Mouse (Mus musculus) E14TG2a.4 (cell line): Measurements from ENCODE around the gene Rcor2.

Source experiments
- H3K27me3 ChIP-seq: 2 replicates; pipeline ENCODE4 v1.6.1; 2014; ENCODE audit warnings: low read length, control low read depth; ENCODE audit not compliant: insufficient read depth
- H3K36me3 ChIP-seq: 2 replicates; pipeline ENCODE4 v1.6.1; 2014; ENCODE audit warnings: low read length, control low read depth; ENCODE audit not compliant: insufficient read depth
- H3K4me1 ChIP-seq: replicated peaks from 2 replicates; pipeline ENCODE4 v1.6.1; 2014; ENCODE audit warnings: low read depth, low read length, control low read depth
- H3K4me3 ChIP-seq: replicated peaks from 2 replicates; pipeline ENCODE4 v1.5.1; 2014; ENCODE audit warnings: mild to moderate bottlenecking, low read length
- H3K9me3 ChIP-seq: 2 replicates; pipeline ENCODE4 v1.6.1; 2014; ENCODE audit warnings: low read length, control low read depth
- CTCF ChIP-seq: conservative IDR thresholded peaks from 2 replicates; pipeline ENCODE4 v1.5.1; 2014; ENCODE audit warnings: low read length
- NANOG ChIP-seq: IDR thresholded peaks from 2 replicates; pipeline ENCODE4 v1.6.1; 2014; ENCODE audit warnings: borderline replicate concordance, low read length, mixed read lengths
- POU5F1 ChIP-seq: IDR thresholded peaks from 2 replicates; pipeline ENCODE4 v1.6.1; 2014; ENCODE audit warnings: low read length, borderline replicate concordance

Gene Rcor2

GRCm38 (mm10) chr19:7257881-7258280 lies 9.2 kb upstream of the Rcor2 start:
- no peak for TF ChIP-seq CTCF
- TF ChIP-seq NANOG, result no peak
- TF ChIP-seq POU5F1, result no peak
- no peaks in the 10 kb centered on the region for H3K36me3 ChIP-seq
- H3K4me3 ChIP-seq, result peak overlapping the region; percentile 14
- 0 out of 2 replicates have a peak, but pooled peaks cover 7% of the 10 kb centered on the region for H3K9me3 ChIP-seq
- no peaks in the 10 kb centered on the region for H3K27me3 ChIP-seq
- H3K4me1 ChIP-seq, result peaks cover 89% of the 10 kb centered on the region

GRCm38 (mm10) chr19:7261476-7261875 lies 5.6 kb upstream of the Rcor2 start:
- no peaks in the 10 kb centered on the region for H3K27me3 ChIP-seq
- H3K4me1 ChIP-seq, result peaks cover 95% of the 10 kb centered on the region
- H3K4me3 ChIP-seq, result no peak overlapping the region
- peak; percentile 100 for TF ChIP-seq NANOG
- no peak for TF ChIP-seq CTCF
- peak; percentile 81; the same call in 1 of the 2 replicates for TF ChIP-seq POU5F1
- H3K9me3 ChIP-seq, result 0 out of 2 replicates have a peak, but pooled peaks cover 7% of the 10 kb centered on the region
- H3K36me3 ChIP-seq, result no peaks in the 10 kb centered on the region

- no peaks in the 10 kb centered on the region for H3K36me3 ChIP-seq
- TF ChIP-seq POU5F1 (no peak), NANOG (no peak)
Observed at GRCm38 (mm10) chr19:7261964-7262363, 5.2 kb upstream of the Rcor2 start.

GRCm38 (mm10) chr19:7262592-7262991 lies 4.5 kb upstream of the Rcor2 start:
- peak overlapping the region; percentile 98 for H3K4me3 ChIP-seq
- no peaks in the 10 kb centered on the region for H3K36me3 ChIP-seq
- 0 out of 2 replicates have a peak, but pooled peaks cover 7% of the 10 kb centered on the region for H3K9me3 ChIP-seq
- TF ChIP-seq CTCF (peak; percentile 31), POU5F1 (no peak), NANOG (no peak)
- peaks cover 93% of the 10 kb centered on the region for H3K4me1 ChIP-seq
- H3K27me3 ChIP-seq, result no peaks in the 10 kb centered on the region

More at GRCm38 (mm10) chr19:7261964-7262363, 5.2 kb upstream of the Rcor2 start:
- Histone ChIP-seq H3K4me1 (peaks cover 95% of the 10 kb centered on the region), H3K27me3 (no peaks in the 10 kb centered on the region), H3K4me3 (no peak overlapping the region), H3K9me3 (0 out of 2 replicates have a peak, but pooled peaks cover 7% of the 10 kb centered on the region)

GRCm38 (mm10) chr19:7264088-7264765 lies 2.9 kb upstream of the Rcor2 start:
- peaks cover 2% of the 10 kb centered on the region; the same call in 1 of the 2 replicates for H3K36me3 ChIP-seq
- peaks cover 81% of the 10 kb centered on the region for H3K4me1 ChIP-seq
- peak overlapping the region; percentile 98 for H3K4me3 ChIP-seq
- H3K27me3 ChIP-seq, result no peaks in the 10 kb centered on the region
- 0 out of 2 replicates have a peak, but pooled peaks cover 7% of the 10 kb centered on the region for H3K9me3 ChIP-seq
- TF ChIP-seq NANOG (no peak), CTCF (peak; percentile 87)

- H3K4me3 ChIP-seq, result peak overlapping the region; percentile 98
- 0 out of 2 replicates have a peak, but pooled peaks cover 7% of the 10 kb centered on the region for H3K9me3 ChIP-seq
- H3K36me3 ChIP-seq, result peaks cover 8% of the 10 kb centered on the region
- H3K27me3 ChIP-seq, result no peaks in the 10 kb centered on the region
- TF ChIP-seq CTCF (no peak), NANOG (peak; percentile 20; the same call in 1 of the 2 replicates), POU5F1 (no peak)
- peaks cover 81% of the 10 kb centered on the region for H3K4me1 ChIP-seq
Observed at GRCm38 (mm10) chr19:7264766-7265331, 2.3 kb upstream of the Rcor2 start.

- Histone ChIP-seq H3K36me3 (peaks cover 16% of the 10 kb centered on the region), H3K9me3 (0 out of 2 replicates have a peak, but pooled peaks cover 7% of the 10 kb centered on the region), H3K4me1 (peaks cover 81% of the 10 kb centered on the region), H3K4me3 (peak overlapping the region; percentile 98), H3K27me3 (no peaks in the 10 kb centered on the region)
- TF ChIP-seq NANOG (no peak), POU5F1 (no peak), CTCF (no peak)
Observed at GRCm38 (mm10) chr19:7265478-7266191, 1.5 kb upstream of the Rcor2 start.

GRCm38 (mm10) chr19:7266421-7266831 lies 699 bp upstream of the Rcor2 start:
- Histone ChIP-seq H3K4me3 (peak overlapping the region; percentile 98), H3K4me1 (peaks cover 81% of the 10 kb centered on the region), H3K36me3 (peaks cover 24% of the 10 kb centered on the region), H3K9me3 (0 out of 2 replicates have a peak, but pooled peaks cover 7% of the 10 kb centered on the region), H3K27me3 (no peaks in the 10 kb centered on the region)
- TF ChIP-seq CTCF (no peak), POU5F1 (no peak), NANOG (no peak)
